Mouse (Mus musculus): ENCODE data around the gene Flnb. TPM values are rescaled to one million over a fixed set of nuclear protein-coding genes. Genes with fewer than 3 reads are reported as not detected.

Flnb gene
- polyA plus RNA-seq, 1 experiment from 2014 or later, result 7.0 TPM

DNA sequence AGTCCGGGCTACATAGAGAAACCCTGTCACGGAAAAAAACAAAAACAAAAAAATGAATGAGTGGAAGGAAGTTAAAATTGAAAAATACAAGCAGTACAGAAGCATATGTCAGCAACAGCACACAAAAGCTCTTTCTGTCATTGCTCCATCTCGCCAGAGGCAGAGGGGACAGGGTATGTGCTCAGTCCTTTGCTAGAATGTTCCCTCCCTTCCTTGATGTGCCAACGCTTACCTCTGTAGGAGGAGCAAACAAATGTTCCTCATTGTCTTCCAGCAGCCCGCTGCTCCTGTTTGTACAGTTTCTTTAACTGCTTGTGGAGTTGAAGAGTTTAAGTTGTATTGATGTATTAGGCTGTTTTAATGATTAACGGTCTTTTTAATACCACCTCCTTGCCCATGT, 37.3 kb downstream of the Flnb start:
- Histone ChIP-seq H3K27me3 (ENCODE audit: control insufficient read depth, insufficient read depth, low read length) (no peaks in the 10 kb centered on the region), H3K9me3 (ENCODE audit: control insufficient read depth, low read length) (no peaks in the 10 kb centered on the region), H3K36me3 (ENCODE audit: control insufficient read depth, insufficient read depth, low read length) (no peaks in the 10 kb centered on the region), H3K4me1 (ENCODE audit: control insufficient read depth, insufficient read depth, low read length) (peaks cover 9% of the 10 kb centered on the region), H3K4me3 (ENCODE audit: low read depth, low read length) (no peak overlapping the region), H3K4me2 (ENCODE audit: low read depth, low read length) (no peak overlapping the region), H3K27ac (ENCODE audit: low read depth, low read length) (no peak overlapping the region), H3K9ac (replicated peaks; ENCODE audit: low read depth, low read length) (no peak overlapping the region)
- 62% methylated on average over 6 of the region's 6 CpGs for WGBS
- ATAC-seq (ENCODE audit: low read depth), result no peak

DNA sequence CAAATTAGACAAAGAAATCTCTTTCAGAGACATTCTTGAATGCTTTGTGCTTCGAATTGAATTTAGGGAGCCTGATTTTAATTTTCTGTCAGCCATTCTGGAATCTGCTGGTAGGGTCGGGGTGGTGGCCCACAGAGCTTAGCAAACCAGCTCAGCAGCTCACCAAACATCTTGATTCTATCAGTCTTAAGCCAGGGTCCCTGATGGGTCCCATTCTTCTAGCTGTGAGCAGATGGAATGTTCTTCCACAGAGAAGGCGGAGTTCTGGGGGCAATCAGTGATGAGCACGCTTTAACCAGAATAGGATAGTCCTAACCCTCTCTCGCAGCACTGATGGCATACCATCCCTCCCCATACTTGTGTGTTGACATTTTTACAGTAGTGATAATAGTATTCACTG, 37.7 kb downstream of the Flnb start:
- H3K9me3 ChIP-seq (ENCODE audit: control insufficient read depth, low read length), result no peaks in the 10 kb centered on the region
- no peaks in the 10 kb centered on the region for H3K27me3 ChIP-seq (ENCODE audit: control insufficient read depth, insufficient read depth, low read length)
- H3K4me3 ChIP-seq (ENCODE audit: low read depth, low read length), result no peak overlapping the region
- H3K36me3 ChIP-seq (ENCODE audit: control insufficient read depth, insufficient read depth, low read length), result no peaks in the 10 kb centered on the region
- H3K9ac ChIP-seq (replicated peaks; ENCODE audit: low read depth, low read length), result no peak overlapping the region
- H3K4me2 ChIP-seq (ENCODE audit: low read depth, low read length), result no peak overlapping the region
- ATAC-seq (ENCODE audit: low read depth), result no peak
- no peak overlapping the region for H3K27ac ChIP-seq (ENCODE audit: low read depth, low read length)
- H3K4me1 ChIP-seq (ENCODE audit: control insufficient read depth, insufficient read depth, low read length), result peaks cover 9% of the 10 kb centered on the region
- 67% methylated on average over 5 of the region's 5 CpGs for WGBS

DNA sequence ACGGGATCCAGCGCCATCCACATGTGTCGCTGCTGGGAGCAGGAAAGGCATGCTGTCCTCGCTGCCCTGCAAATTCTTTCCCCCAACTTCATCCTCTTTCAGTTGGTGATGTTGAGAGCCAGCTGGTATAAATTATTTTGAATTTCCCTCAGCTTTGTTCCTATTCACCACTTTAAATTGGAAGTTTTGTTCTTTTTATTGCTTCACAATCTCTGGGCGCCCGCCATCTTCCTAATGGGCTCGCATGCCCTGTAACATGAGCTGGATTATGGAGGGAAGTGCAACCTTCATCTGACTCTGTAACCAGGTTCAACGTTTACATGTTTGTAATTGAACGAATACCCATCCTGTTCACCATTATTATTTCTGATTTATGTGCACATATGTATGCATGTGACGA, 38.6 kb downstream of the Flnb start:
- Histone ChIP-seq H3K4me1 (ENCODE audit: control insufficient read depth, insufficient read depth, low read length) (peaks cover 8% of the 10 kb centered on the region), H3K9ac (replicated peaks; ENCODE audit: low read depth, low read length) (no peak overlapping the region), H3K4me3 (ENCODE audit: low read depth, low read length) (no peak overlapping the region), H3K27me3 (ENCODE audit: control insufficient read depth, insufficient read depth, low read length) (no peaks in the 10 kb centered on the region), H3K4me2 (ENCODE audit: low read depth, low read length) (no peak overlapping the region), H3K9me3 (ENCODE audit: control insufficient read depth, low read length) (no peaks in the 10 kb centered on the region), H3K36me3 (ENCODE audit: control insufficient read depth, insufficient read depth, low read length) (no peaks in the 10 kb centered on the region), H3K27ac (ENCODE audit: low read depth, low read length) (no peak overlapping the region)
- no peak for ATAC-seq (ENCODE audit: low read depth)
- 78% methylated on average over 10 of the region's 10 CpGs for WGBS

DNA sequence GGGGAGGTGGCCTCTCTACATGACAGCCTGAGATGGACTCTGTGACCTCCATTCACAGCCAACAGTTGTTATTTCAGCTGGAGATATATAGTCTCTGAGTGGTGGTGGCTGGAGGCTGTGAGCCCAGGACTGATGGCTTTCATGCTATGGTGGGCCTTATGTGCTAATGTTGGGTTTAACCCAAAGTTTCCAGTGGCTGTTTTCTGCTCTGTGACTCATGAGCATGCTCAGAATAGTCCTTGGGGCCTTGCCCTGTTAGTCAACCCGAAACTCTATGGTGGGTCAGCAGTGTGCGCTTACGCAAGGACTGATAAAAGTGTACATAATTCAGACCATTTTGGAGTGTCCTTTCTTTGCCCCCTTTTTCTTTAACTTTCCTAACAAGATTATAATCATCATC, 40.1 kb downstream of the Flnb start:
- no peak overlapping the region for H3K27ac ChIP-seq (ENCODE audit: low read depth, low read length)
- no peak overlapping the region for H3K9ac ChIP-seq (replicated peaks; ENCODE audit: low read depth, low read length)
- H3K4me1 ChIP-seq (ENCODE audit: control insufficient read depth, insufficient read depth, low read length), result no peaks in the 10 kb centered on the region
- no peak overlapping the region for H3K4me3 ChIP-seq (ENCODE audit: low read depth, low read length)
- no peaks in the 10 kb centered on the region for H3K36me3 ChIP-seq (ENCODE audit: control insufficient read depth, insufficient read depth, low read length)
- 96% methylated on average over 3 of the region's 3 CpGs for WGBS
- H3K4me2 ChIP-seq (ENCODE audit: low read depth, low read length), result no peak overlapping the region
- ATAC-seq (ENCODE audit: low read depth), result no peak
- no peaks in the 10 kb centered on the region for H3K27me3 ChIP-seq (ENCODE audit: control insufficient read depth, insufficient read depth, low read length)
- H3K9me3 ChIP-seq (ENCODE audit: control insufficient read depth, low read length), result no peaks in the 10 kb centered on the region

DNA sequence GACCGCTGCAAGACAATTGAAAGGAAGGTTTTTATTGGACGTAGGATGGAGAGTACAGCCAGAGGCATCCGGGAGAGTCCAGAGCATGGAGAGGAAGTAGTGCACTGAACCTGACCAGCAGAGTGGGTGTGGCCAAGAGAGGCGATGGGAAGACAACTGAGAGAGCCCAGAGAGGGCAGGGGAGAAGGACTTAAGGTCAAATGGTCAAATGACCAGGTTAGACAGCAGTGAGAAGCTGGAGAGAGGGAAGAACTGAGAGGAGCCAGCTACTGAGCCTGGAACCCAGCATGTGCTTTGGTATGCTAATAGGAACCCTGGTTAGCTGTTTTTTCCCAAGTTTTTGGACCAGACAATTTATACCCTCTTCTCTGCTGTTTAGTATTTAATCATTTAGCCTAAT, 40.7 kb downstream of the Flnb start:
- H3K27me3 ChIP-seq (ENCODE audit: control insufficient read depth, insufficient read depth, low read length), result no peaks in the 10 kb centered on the region
- no peak overlapping the region for H3K4me3 ChIP-seq (ENCODE audit: low read depth, low read length)
- no peak overlapping the region for H3K9ac ChIP-seq (replicated peaks; ENCODE audit: low read depth, low read length)
- H3K4me1 ChIP-seq (ENCODE audit: control insufficient read depth, insufficient read depth, low read length), result no peaks in the 10 kb centered on the region
- H3K4me2 ChIP-seq (ENCODE audit: low read depth, low read length), result no peak overlapping the region
- ATAC-seq (ENCODE audit: low read depth), result no peak
- H3K36me3 ChIP-seq (ENCODE audit: control insufficient read depth, insufficient read depth, low read length), result no peaks in the 10 kb centered on the region
- WGBS, result 70% methylated on average over 4 of the region's 4 CpGs
- H3K9me3 ChIP-seq (ENCODE audit: control insufficient read depth, low read length), result no peaks in the 10 kb centered on the region
- no peak overlapping the region for H3K27ac ChIP-seq (ENCODE audit: low read depth, low read length)

DNA sequence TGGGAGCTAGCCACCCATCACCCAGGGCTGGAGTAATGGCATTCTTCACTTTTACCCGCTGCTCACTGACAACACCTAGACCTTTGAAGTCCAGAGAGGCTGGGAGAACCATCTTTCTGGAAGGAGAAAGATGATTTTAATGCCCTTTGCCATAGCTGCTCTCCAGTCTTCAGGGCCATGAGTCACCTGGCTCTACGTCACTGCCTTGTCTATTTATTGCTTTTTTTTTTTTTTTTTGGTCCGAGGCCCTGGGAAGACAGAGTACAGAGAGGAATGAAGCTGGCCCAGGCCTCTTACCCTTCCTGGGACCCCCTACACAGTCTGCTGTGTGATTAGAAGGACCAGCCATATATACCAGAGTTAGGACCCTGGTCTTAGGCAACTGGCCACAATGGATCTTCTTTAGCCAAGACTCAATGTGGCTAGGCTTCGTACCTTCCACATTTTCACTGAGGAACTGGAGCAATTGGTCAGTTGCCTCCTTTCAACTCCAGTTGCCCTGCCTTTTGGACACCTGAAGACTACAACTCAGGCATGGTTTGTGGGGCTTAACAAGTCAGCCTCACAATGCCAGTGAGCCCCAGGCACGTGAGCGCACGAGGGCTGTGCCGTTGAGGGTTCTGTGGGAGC, 42.9 kb downstream of the Flnb start:
- Histone ChIP-seq H3K27me3 (ENCODE audit: control insufficient read depth, insufficient read depth, low read length) (no peaks in the 10 kb centered on the region), H3K4me2 (ENCODE audit: low read depth, low read length) (no peak overlapping the region), H3K27ac (ENCODE audit: low read depth, low read length) (no peak overlapping the region), H3K4me3 (ENCODE audit: low read depth, low read length) (no peak overlapping the region), H3K9ac (replicated peaks; ENCODE audit: low read depth, low read length) (no peak overlapping the region), H3K4me1 (ENCODE audit: control insufficient read depth, insufficient read depth, low read length) (no peaks in the 10 kb centered on the region), H3K36me3 (ENCODE audit: control insufficient read depth, insufficient read depth, low read length) (no peaks in the 10 kb centered on the region), H3K9me3 (ENCODE audit: control insufficient read depth, low read length) (no peaks in the 10 kb centered on the region)
- 91% methylated on average over 8 of the region's 8 CpGs for WGBS
- ATAC-seq (ENCODE audit: low read depth), result no peak

DNA sequence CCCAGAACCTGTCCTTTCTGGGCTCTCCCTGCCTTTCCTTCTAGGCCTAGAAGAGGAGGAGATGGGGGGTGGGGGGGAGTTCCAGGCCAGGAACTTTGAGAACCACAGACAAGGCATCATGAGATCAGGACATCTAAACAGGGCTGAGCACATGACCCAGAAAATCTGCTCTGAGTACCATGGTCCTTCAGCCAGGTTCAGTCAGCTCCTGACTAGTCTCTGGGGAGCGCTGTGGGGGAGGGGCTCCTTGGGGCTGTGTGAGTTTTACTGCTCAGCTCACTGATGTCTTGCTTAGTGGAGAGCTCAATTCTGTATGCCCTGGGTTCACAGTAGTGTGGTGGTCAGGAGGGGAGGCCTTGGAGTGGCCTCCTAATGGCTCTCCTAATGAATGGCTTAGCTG, 43.5 kb downstream of the Flnb start:
- no peaks in the 10 kb centered on the region for H3K36me3 ChIP-seq (ENCODE audit: control insufficient read depth, insufficient read depth, low read length)
- no peaks in the 10 kb centered on the region for H3K27me3 ChIP-seq (ENCODE audit: control insufficient read depth, insufficient read depth, low read length)
- no peaks in the 10 kb centered on the region for H3K4me1 ChIP-seq (ENCODE audit: control insufficient read depth, insufficient read depth, low read length)
- no peak overlapping the region for H3K4me2 ChIP-seq (ENCODE audit: low read depth, low read length)
- 52% methylated on average over 1 of the region's 1 CpGs for WGBS
- no peaks in the 10 kb centered on the region for H3K9me3 ChIP-seq (ENCODE audit: control insufficient read depth, low read length)
- H3K27ac ChIP-seq (ENCODE audit: low read depth, low read length), result no peak overlapping the region
- ATAC-seq (ENCODE audit: low read depth), result no peak
- H3K9ac ChIP-seq (replicated peaks; ENCODE audit: low read depth, low read length), result no peak overlapping the region
- H3K4me3 ChIP-seq (ENCODE audit: low read depth, low read length), result no peak overlapping the region

DNA sequence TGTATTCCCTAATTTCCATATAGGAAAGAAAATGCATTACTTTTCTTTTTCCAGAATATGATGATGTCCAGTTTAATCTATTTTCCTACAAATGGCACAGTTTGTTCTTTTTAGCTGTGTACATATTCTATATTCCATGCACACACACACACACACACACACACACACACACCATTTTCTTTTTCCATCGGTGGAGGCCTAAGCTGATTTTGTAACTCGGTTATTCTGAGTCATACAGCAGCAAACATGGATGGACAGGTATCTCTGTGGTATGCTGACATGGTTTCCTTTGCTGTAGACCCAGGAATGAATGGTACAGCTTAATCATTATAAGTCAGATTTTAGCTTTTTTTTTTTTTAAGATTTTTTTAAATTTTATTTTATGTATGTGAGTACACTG, 44.5 kb downstream of the Flnb start:
- H3K9me3 ChIP-seq (ENCODE audit: control insufficient read depth, low read length), result no peaks in the 10 kb centered on the region
- no peaks in the 10 kb centered on the region for H3K36me3 ChIP-seq (ENCODE audit: control insufficient read depth, insufficient read depth, low read length)
- ATAC-seq (ENCODE audit: low read depth), result no peak
- no peaks in the 10 kb centered on the region for H3K27me3 ChIP-seq (ENCODE audit: control insufficient read depth, insufficient read depth, low read length)
- H3K4me3 ChIP-seq (ENCODE audit: low read depth, low read length), result no peak overlapping the region
- no peak overlapping the region for H3K4me2 ChIP-seq (ENCODE audit: low read depth, low read length)
- H3K27ac ChIP-seq (ENCODE audit: low read depth, low read length), result no peak overlapping the region
- WGBS, result 94% methylated on average over 2 of the region's 2 CpGs
- H3K9ac ChIP-seq (replicated peaks; ENCODE audit: low read depth, low read length), result no peak overlapping the region
- no peaks in the 10 kb centered on the region for H3K4me1 ChIP-seq (ENCODE audit: control insufficient read depth, insufficient read depth, low read length)

DNA sequence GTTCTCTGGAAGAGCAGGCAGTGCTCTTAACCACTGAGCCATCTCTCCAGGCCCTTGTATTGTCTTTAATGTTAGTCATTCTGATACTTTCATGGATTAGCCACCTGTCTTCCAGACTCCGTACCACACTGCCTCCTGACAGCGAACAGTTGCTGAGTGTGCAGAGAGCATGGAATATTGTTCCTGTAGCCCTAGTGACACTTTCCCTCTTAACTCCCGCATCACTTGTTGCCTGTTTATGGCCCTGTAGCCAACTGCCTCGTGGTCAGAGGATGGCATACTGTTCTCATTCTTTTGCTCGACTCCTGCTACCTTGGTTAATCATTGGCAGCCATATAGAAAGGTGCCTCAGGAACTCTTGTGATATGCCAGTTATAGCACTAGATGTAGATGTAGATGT, 45.4 kb downstream of the Flnb start:
- no peaks in the 10 kb centered on the region for H3K9me3 ChIP-seq (ENCODE audit: control insufficient read depth, low read length)
- ATAC-seq (ENCODE audit: low read depth), result no peak
- no peaks in the 10 kb centered on the region for H3K36me3 ChIP-seq (ENCODE audit: control insufficient read depth, insufficient read depth, low read length)
- no peaks in the 10 kb centered on the region for H3K27me3 ChIP-seq (ENCODE audit: control insufficient read depth, insufficient read depth, low read length)
- WGBS, result 76% methylated on average over 5 of the region's 5 CpGs
- no peaks in the 10 kb centered on the region for H3K4me1 ChIP-seq (ENCODE audit: control insufficient read depth, insufficient read depth, low read length)
- H3K27ac ChIP-seq (ENCODE audit: low read depth, low read length), result no peak overlapping the region
- no peak overlapping the region for H3K4me2 ChIP-seq (ENCODE audit: low read depth, low read length)
- no peak overlapping the region for H3K4me3 ChIP-seq (ENCODE audit: low read depth, low read length)
- no peak overlapping the region for H3K9ac ChIP-seq (replicated peaks; ENCODE audit: low read depth, low read length)

Measured in neural tube, embryonic 14.5 days (tissue).